Mouse (Mus musculus) mesoderm, embryonic 11.5 days (tissue): ENCODE data around the gene Gab2.

Experiments
- DNase-seq: peaks from one replicate; pipeline ENCODE4 v3.0.0-alpha.2; 2012; ENCODE audit warnings: low read depth, low spot score

Gene Gab2

GRCm38 (mm10) chr7:97081242-97081958, at the start of gene Gab2:
Gene Gab2 (plus strand): TSS chr7:97081586.
- peak; percentile 85 for DNase-seq

- DNase-seq: no peak
Measured at GRCm38 (mm10) chr7:97032412-97032811, 49.0 kb upstream of the Gab2 start.

- no peak for DNase-seq
Measured at GRCm38 (mm10) chr7:97039641-97040040, 41.7 kb upstream of the Gab2 start.

GRCm38 (mm10) chr7:97041868-97042449, 39.4 kb upstream of the Gab2 start:
- DNase-seq: no peak

- peak; percentile 19 for DNase-seq
Measured at GRCm38 (mm10) chr7:97042981-97043380, 38.4 kb upstream of the Gab2 start.

GRCm38 (mm10) chr7:97060966-97061365, 20.4 kb upstream of the Gab2 start:
- DNase-seq: no peak

- no peak for DNase-seq
Measured at GRCm38 (mm10) chr7:97071512-97071911, 9.9 kb upstream of the Gab2 start.

- DNase-seq: no peak
Measured at GRCm38 (mm10) chr7:97072061-97072460, 9.3 kb upstream of the Gab2 start.

GRCm38 (mm10) chr7:97074974-97075373, 6.4 kb upstream of the Gab2 start:
- no peak for DNase-seq

GRCm38 (mm10) chr7:97076977-97077376, 4.4 kb upstream of the Gab2 start:
- DNase-seq: no peak

GRCm38 (mm10) chr7:97078685-97079084, 2.7 kb upstream of the Gab2 start:
- no peak for DNase-seq

GRCm38 (mm10) chr7:97079145-97079544, 2.2 kb upstream of the Gab2 start:
- peak; percentile 35 for DNase-seq

GRCm38 (mm10) chr7:97079651-97080365, 1.6 kb upstream of the Gab2 start:
- DNase-seq: no peak

- no peak for DNase-seq
Measured at GRCm38 (mm10) chr7:97080621-97081241, 655 bp upstream of the Gab2 start.

- no peak for DNase-seq
Measured at GRCm38 (mm10) chr7:97081959-97082218, 503 bp downstream of the Gab2 start.

GRCm38 (mm10) chr7:97082219-97083101, 1.1 kb downstream of the Gab2 start:
- DNase-seq: peak; percentile 64

GRCm38 (mm10) chr7:97083579-97083978, 2.2 kb downstream of the Gab2 start:
- DNase-seq: no peak

GRCm38 (mm10) chr7:97084181-97084580, 2.8 kb downstream of the Gab2 start:
- no peak for DNase-seq

- DNase-seq: peak; percentile 61
Measured at GRCm38 (mm10) chr7:97085291-97085690, 3.9 kb downstream of the Gab2 start.

- DNase-seq: no peak
Measured at GRCm38 (mm10) chr7:97094241-97094640, 12.9 kb downstream of the Gab2 start.

GRCm38 (mm10) chr7:97108119-97108518, 26.7 kb downstream of the Gab2 start:
- DNase-seq: no peak

GRCm38 (mm10) chr7:97128949-97129348, 47.6 kb downstream of the Gab2 start:
- DNase-seq: no peak
